Mouse (Mus musculus): ENCODE measurements around the gene Olfr1450. TPM values are rescaled to one million over a fixed set of nuclear protein-coding genes. Genes with fewer than 3 reads are reported as not detected.
"Not testable (repeated sequence)": the region's sequence is repeated elsewhere in the genome, so short reads cannot be mapped to it uniquely, and the experiment has no call there.

Olfr1450 gene
- total RNA-seq (2014; fragmentation: Nextera tagmentation) (not detected in 2 replicates), total RNA-seq (2017) (0.16 TPM in 1 of 2 replicates, not detected in the other), polyA plus RNA-seq (2012) (not detected in 2 replicates)

GRCm38 (mm10) chr19:12949958-12950357, at the start of gene Olfr1450:
Gene Olfr1450, plus strand, starts transcription at chr19:12950258.
- ATAC-seq (ENCODE audit: extremely low read depth, insufficient number of reproducible peaks, low FRiP score, poor library complexity, severe bottlenecking): no peak
- Histone ChIP-seq H3K4me3 (ENCODE audit: low read depth, low read length) (no peak within 1 kb of the TSS), H3K36me3 (replicated peaks) (no peaks in the 10 kb centered on the region), H3K9me3 (replicated peaks) (no peaks in the 10 kb centered on the region), H3K4me1 (ENCODE audit: insufficient read depth, low read depth, low read length) (no peaks in the 10 kb centered on the region), H3K27me3 (ENCODE audit: insufficient read depth, low read length) (no peaks in the 10 kb centered on the region)
- no peak for DNase-seq (ENCODE audit: low spot score)
- no peak for TF ChIP-seq POLR2AphosphoS5 (IDR thresholded peaks at IDR 0.05; ENCODE audit: insufficient replicate concordance, low read depth, low read length)
- TF ChIP-seq CTCF (IDR thresholded peaks at IDR 0.05; ENCODE audit: low read depth, low read length): no peak
- TF ChIP-seq GATA2 (IDR thresholded peaks at IDR 0.05; ENCODE audit: borderline replicate concordance, low read depth, low read length): no peak
- TF ChIP-seq GATA1 (IDR thresholded peaks at IDR 0.05; ENCODE audit: borderline replicate concordance, low read length): no peak
- no peak for TF ChIP-seq TAL1 (conservative IDR thresholded peaks at IDR 0.05; ENCODE audit: low read depth, low read length)

DNA sequence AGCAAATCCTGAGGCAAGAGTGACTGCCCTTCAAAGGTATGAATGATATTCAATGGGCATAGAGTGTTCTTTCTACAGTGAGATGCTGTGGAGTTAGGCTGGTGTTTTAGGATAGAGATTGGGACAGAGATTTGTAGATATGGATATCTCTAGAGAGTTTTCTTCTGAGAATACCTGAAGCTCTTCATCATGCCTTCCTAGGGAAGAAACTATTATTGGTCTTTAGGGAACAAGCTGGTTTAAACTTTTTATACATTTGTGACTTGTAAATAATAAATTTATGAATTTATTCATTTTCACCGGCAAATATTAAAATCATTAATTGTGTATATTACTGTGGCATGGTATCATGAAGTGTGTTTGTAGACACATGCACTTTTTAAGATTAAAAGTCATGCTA, 46.4 kb upstream of the Olfr1450 start, which contains the start of gene Olfr1447:
TSS of gene Olfr1447 (minus strand) at position 101 of the 400 bp plus-strand sequence.
- no peak for TF ChIP-seq POLR2AphosphoS5 (IDR thresholded peaks at IDR 0.05; ENCODE audit: insufficient replicate concordance, low read depth, low read length)
- TF ChIP-seq GATA2 (IDR thresholded peaks at IDR 0.05; ENCODE audit: borderline replicate concordance, low read depth, low read length): no peak
- no peak for TF ChIP-seq TAL1 (conservative IDR thresholded peaks at IDR 0.05; ENCODE audit: low read depth, low read length)
- no peak for DNase-seq (ENCODE audit: low spot score)

GRCm38 (mm10) chr19:12924319-12924718, 25.7 kb upstream of the Olfr1450 start, which contains the start of gene Olfr1448:
Gene Olfr1448, minus strand, starts transcription at chr19:12924419.
- no peak for DNase-seq (ENCODE audit: low spot score)
- H3K4me1 ChIP-seq (ENCODE audit: insufficient read depth, low read depth, low read length): no peaks in the 10 kb centered on the region
- H3K27me3 ChIP-seq (ENCODE audit: insufficient read depth, low read length): no peaks in the 10 kb centered on the region
- no peak for ATAC-seq (ENCODE audit: extremely low read depth, insufficient number of reproducible peaks, low FRiP score, poor library complexity, severe bottlenecking)
- TF ChIP-seq POLR2AphosphoS5 (IDR thresholded peaks at IDR 0.05; ENCODE audit: insufficient replicate concordance, low read depth, low read length): no peak
- TF ChIP-seq CTCF (IDR thresholded peaks at IDR 0.05; ENCODE audit: low read depth, low read length): no peak
- TF ChIP-seq GATA2 (IDR thresholded peaks at IDR 0.05; ENCODE audit: borderline replicate concordance, low read depth, low read length): no peak
- TF ChIP-seq TAL1 (conservative IDR thresholded peaks at IDR 0.05; ENCODE audit: low read depth, low read length): no peak
- TF ChIP-seq GATA1 (IDR thresholded peaks at IDR 0.05; ENCODE audit: borderline replicate concordance, low read length): no peak
- H3K9me3 ChIP-seq (replicated peaks): no peaks in the 10 kb centered on the region
- no peak within 1 kb of the TSS for H3K4me3 ChIP-seq (ENCODE audit: low read depth, low read length)
- no peaks in the 10 kb centered on the region for H3K36me3 ChIP-seq (replicated peaks)

More for the DNA sequence above, 46.4 kb upstream of the Olfr1450 start, which contains the start of gene Olfr1447:
- H3K4me3 ChIP-seq (ENCODE audit: low read depth, low read length): no peak within 1 kb of the TSS
- H3K4me1 ChIP-seq (ENCODE audit: insufficient read depth, low read depth, low read length): no peaks in the 10 kb centered on the region
- no peaks in the 10 kb centered on the region for H3K9me3 ChIP-seq (replicated peaks)
- H3K27me3 ChIP-seq (ENCODE audit: insufficient read depth, low read length): no peaks in the 10 kb centered on the region
- ATAC-seq (ENCODE audit: extremely low read depth, insufficient number of reproducible peaks, low FRiP score, poor library complexity, severe bottlenecking): no peak
- no peaks in the 10 kb centered on the region for H3K36me3 ChIP-seq (replicated peaks)

- ATAC-seq (ENCODE audit: extremely low read depth, insufficient number of reproducible peaks, low FRiP score, poor library complexity, severe bottlenecking) (no peak), DNase-seq (ENCODE audit: low spot score) (no peak)
- no peak for TF ChIP-seq POLR2AphosphoS5 (IDR thresholded peaks at IDR 0.05; ENCODE audit: insufficient replicate concordance, low read depth, low read length)
- no peak within 1 kb of the TSS for H3K4me3 ChIP-seq (ENCODE audit: low read depth, low read length)
- no peaks in the 10 kb centered on the region for H3K4me1 ChIP-seq (ENCODE audit: insufficient read depth, low read depth, low read length)
- H3K36me3 ChIP-seq (replicated peaks): no peaks in the 10 kb centered on the region
- no peaks in the 10 kb centered on the region for H3K27me3 ChIP-seq (ENCODE audit: insufficient read depth, low read length)
- H3K9me3 ChIP-seq (replicated peaks): no peaks in the 10 kb centered on the region
Observed at GRCm38 (mm10) chr19:12930540-12930939, 19.5 kb upstream of the Olfr1450 start, which contains the start of gene Olfr1449. Gene Olfr1449, plus strand, starts transcription at chr19:12930840.

GRCm38 (mm10) chr19:12970082-12970481, 20.0 kb downstream of the Olfr1450 start:
- H3K4me1 ChIP-seq (ENCODE audit: insufficient read depth, low read depth, low read length); DNase-seq (ENCODE audit: low spot score); H3K27me3 ChIP-seq (ENCODE audit: insufficient read depth, low read length); ATAC-seq (ENCODE audit: extremely low read depth, insufficient number of reproducible peaks, low FRiP score, poor library complexity, severe bottlenecking); H3K4me3 ChIP-seq (ENCODE audit: low read depth, low read length); H3K9me3 ChIP-seq (replicated peaks); H3K36me3 ChIP-seq (replicated peaks): not testable (repeated sequence)

- H3K27me3 ChIP-seq (ENCODE audit: insufficient read depth, low read length); H3K4me1 ChIP-seq (ENCODE audit: insufficient read depth, low read depth, low read length); ATAC-seq (ENCODE audit: extremely low read depth, insufficient number of reproducible peaks, low FRiP score, poor library complexity, severe bottlenecking); H3K36me3 ChIP-seq (replicated peaks); DNase-seq (ENCODE audit: low spot score); H3K4me3 ChIP-seq (ENCODE audit: low read depth, low read length); H3K9me3 ChIP-seq (replicated peaks): not testable (repeated sequence)
Observed at GRCm38 (mm10) chr19:12992316-12992715, 42.3 kb downstream of the Olfr1450 start.

DNA sequence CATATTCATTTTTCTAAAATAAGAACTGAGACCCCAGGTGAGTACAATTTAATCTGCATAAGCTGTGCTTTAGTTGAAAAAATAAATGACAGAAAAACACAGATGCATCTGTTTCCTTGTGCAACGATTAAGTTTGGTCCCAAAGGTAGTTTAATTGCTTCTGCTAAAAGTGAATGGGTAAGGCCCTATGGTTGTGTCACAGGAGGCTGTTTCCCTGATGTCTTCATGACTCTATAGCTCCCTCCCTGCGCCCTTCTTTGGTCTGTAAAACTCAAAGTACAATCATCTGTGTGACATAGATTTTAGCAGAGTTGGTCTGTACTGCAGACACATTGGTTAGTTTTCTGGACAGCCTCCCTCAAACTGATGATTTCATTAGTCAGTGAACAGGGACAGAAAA, 44.7 kb downstream of the Olfr1450 start, which contains the start of gene Olfr1451:
TSS of gene Olfr1451 (plus strand) at position 301 of the 400 bp plus-strand sequence.
- Histone ChIP-seq H3K9me3 (replicated peaks) (no peaks in the 10 kb centered on the region), H3K27me3 (ENCODE audit: insufficient read depth, low read length) (no peaks in the 10 kb centered on the region), H3K36me3 (replicated peaks) (no peaks in the 10 kb centered on the region), H3K4me1 (ENCODE audit: insufficient read depth, low read depth, low read length) (no peaks in the 10 kb centered on the region), H3K4me3 (ENCODE audit: low read depth, low read length) (no peak within 1 kb of the TSS)
- no peak for TF ChIP-seq TAL1 (conservative IDR thresholded peaks at IDR 0.05; ENCODE audit: low read depth, low read length)
- TF ChIP-seq POLR2AphosphoS5 (IDR thresholded peaks at IDR 0.05; ENCODE audit: insufficient replicate concordance, low read depth, low read length): no peak
- no peak for TF ChIP-seq CTCF (IDR thresholded peaks at IDR 0.05; ENCODE audit: low read depth, low read length)
- no peak for TF ChIP-seq GATA2 (IDR thresholded peaks at IDR 0.05; ENCODE audit: borderline replicate concordance, low read depth, low read length)
- TF ChIP-seq GATA1 (IDR thresholded peaks at IDR 0.05; ENCODE audit: borderline replicate concordance, low read length): no peak
- ATAC-seq (ENCODE audit: extremely low read depth, insufficient number of reproducible peaks, low FRiP score, poor library complexity, severe bottlenecking) (no peak), DNase-seq (ENCODE audit: low spot score) (no peak)

Other genes with a start within 250 kb of the Olfr1450 start
- gene Cntf, start 184.6 kb upstream of the Olfr1450 start, total RNA-seq (2014; fragmentation: Nextera tagmentation): 7.4 TPM in 1 of 2 replicates, not detected in the other
- 3.0 and 4.0 TPM in 2 replicates for gene Cntf, start 184.6 kb upstream of the Olfr1450 start, total RNA-seq (2017)
- gene Cntf, start 184.6 kb upstream of the Olfr1450 start, polyA plus RNA-seq (2012): 0.06 and 0.10 TPM in 2 replicates
- gene Zfp91, start 154.1 kb upstream of the Olfr1450 start, total RNA-seq (2014; fragmentation: Nextera tagmentation): 90.3 and 97.4 TPM in 2 replicates
- gene Zfp91, start 154.1 kb upstream of the Olfr1450 start, total RNA-seq (2017): 112 and 117 TPM in 2 replicates
- 26.5 and 36.0 TPM in 2 replicates for gene Zfp91, start 154.1 kb upstream of the Olfr1450 start, polyA plus RNA-seq (2012)
- 0.68 and 2.1 TPM in 2 replicates for gene Lpxn, start 154.1 kb upstream of the Olfr1450 start, total RNA-seq (2014; fragmentation: Nextera tagmentation)
- 2.5 and 3.5 TPM in 2 replicates for gene Lpxn, start 154.1 kb upstream of the Olfr1450 start, total RNA-seq (2017)
- 0.03 TPM in 1 of 2 replicates, not detected in the other for gene Lpxn, start 154.1 kb upstream of the Olfr1450 start, polyA plus RNA-seq (2012)
- gene Gm5244, start 103.6 kb upstream of the Olfr1450 start, total RNA-seq (2014; fragmentation: Nextera tagmentation): not detected in 2 replicates
- gene Gm5244, start 103.6 kb upstream of the Olfr1450 start, total RNA-seq (2017): not detected in 2 replicates
- gene Gm5244, start 103.6 kb upstream of the Olfr1450 start, polyA plus RNA-seq (2012): not detected in 2 replicates
- gene Olfr1444, start 93.0 kb upstream of the Olfr1450 start, total RNA-seq (2014; fragmentation: Nextera tagmentation): not detected in 2 replicates
- gene Olfr1444, start 93.0 kb upstream of the Olfr1450 start, total RNA-seq (2017): 0.16 TPM in 1 of 2 replicates, not detected in the other
- gene Olfr1444, start 93.0 kb upstream of the Olfr1450 start, polyA plus RNA-seq (2012): not detected in 2 replicates
- not detected in 2 replicates for gene Olfr1445, start 66.4 kb upstream of the Olfr1450 start, total RNA-seq (2014; fragmentation: Nextera tagmentation)
- not detected in 2 replicates for gene Olfr1445, start 66.4 kb upstream of the Olfr1450 start, total RNA-seq (2017)
- not detected in 2 replicates for gene Olfr1445, start 66.4 kb upstream of the Olfr1450 start, polyA plus RNA-seq (2012)
- gene Olfr1446, start 56.7 kb upstream of the Olfr1450 start, total RNA-seq (2014; fragmentation: Nextera tagmentation): not detected in 2 replicates
- 0.06 and 0.16 TPM in 2 replicates for gene Olfr1446, start 56.7 kb upstream of the Olfr1450 start, total RNA-seq (2017)
- not detected in 2 replicates for gene Olfr1446, start 56.7 kb upstream of the Olfr1450 start, polyA plus RNA-seq (2012)
- gene Olfr1447, start 46.5 kb upstream of the Olfr1450 start, total RNA-seq (2014; fragmentation: Nextera tagmentation): not detected in 2 replicates
- 0.27 TPM in 1 of 2 replicates, not detected in the other for gene Olfr1447, start 46.5 kb upstream of the Olfr1450 start, total RNA-seq (2017)
- gene Olfr1447, start 46.5 kb upstream of the Olfr1450 start, polyA plus RNA-seq (2012): not detected in 2 replicates
- not detected in 2 replicates for gene Olfr1448, start 25.8 kb upstream of the Olfr1450 start, total RNA-seq (2014; fragmentation: Nextera tagmentation)
- gene Olfr1448, start 25.8 kb upstream of the Olfr1450 start, total RNA-seq (2017): 0.11 and 0.12 TPM in 2 replicates
- not detected in 2 replicates for gene Olfr1448, start 25.8 kb upstream of the Olfr1450 start, polyA plus RNA-seq (2012)
- gene Olfr1449, start 19.4 kb upstream of the Olfr1450 start, total RNA-seq (2014; fragmentation: Nextera tagmentation): not detected in 2 replicates
- gene Olfr1449, start 19.4 kb upstream of the Olfr1450 start, total RNA-seq (2017): 0.49 TPM in 1 of 2 replicates, not detected in the other
- gene Olfr1449, start 19.4 kb upstream of the Olfr1450 start, polyA plus RNA-seq (2012): not detected in 2 replicates
- gene Olfr1451, start 44.8 kb downstream of the Olfr1450 start, total RNA-seq (2014; fragmentation: Nextera tagmentation): not detected in 2 replicates
- 0.27 TPM in 1 of 2 replicates, not detected in the other for gene Olfr1451, start 44.8 kb downstream of the Olfr1450 start, total RNA-seq (2017)
- gene Olfr1451, start 44.8 kb downstream of the Olfr1450 start, polyA plus RNA-seq (2012): not detected in 2 replicates
- gene Olfr1453, start 78.1 kb downstream of the Olfr1450 start, total RNA-seq (2014; fragmentation: Nextera tagmentation): not detected in 2 replicates
- gene Olfr1453, start 78.1 kb downstream of the Olfr1450 start, total RNA-seq (2017): 0.23 and 0.38 TPM in 2 replicates
- not detected in 2 replicates for gene Olfr1453, start 78.1 kb downstream of the Olfr1450 start, polyA plus RNA-seq (2012)
- gene Olfr1454, start 110.4 kb downstream of the Olfr1450 start, total RNA-seq (2014; fragmentation: Nextera tagmentation): not detected in 2 replicates
- 0.05 TPM in 1 of 2 replicates, not detected in the other for gene Olfr1454, start 110.4 kb downstream of the Olfr1450 start, total RNA-seq (2017)
- not detected in 2 replicates for gene Olfr1454, start 110.4 kb downstream of the Olfr1450 start, polyA plus RNA-seq (2012)
- not detected in 2 replicates for gene Olfr1457, start 147.6 kb downstream of the Olfr1450 start, total RNA-seq (2014; fragmentation: Nextera tagmentation)
- gene Olfr1457, start 147.6 kb downstream of the Olfr1450 start, total RNA-seq (2017): 0.12 TPM in 1 of 2 replicates, not detected in the other
- not detected in 2 replicates for gene Olfr1457, start 147.6 kb downstream of the Olfr1450 start, polyA plus RNA-seq (2012)
- not detected in 2 replicates for gene Olfr1458, start 156.5 kb downstream of the Olfr1450 start, total RNA-seq (2014; fragmentation: Nextera tagmentation)
- gene Olfr1458, start 156.5 kb downstream of the Olfr1450 start, total RNA-seq (2017): not detected in 2 replicates
- gene Olfr1458, start 156.5 kb downstream of the Olfr1450 start, polyA plus RNA-seq (2012): not detected in 2 replicates
- not detected in 2 replicates for gene Olfr1459, start 199.3 kb downstream of the Olfr1450 start, total RNA-seq (2014; fragmentation: Nextera tagmentation)
- 0.12 and 0.27 TPM in 2 replicates for gene Olfr1459, start 199.3 kb downstream of the Olfr1450 start, total RNA-seq (2017)
- not detected in 2 replicates for gene Olfr1459, start 199.3 kb downstream of the Olfr1450 start, polyA plus RNA-seq (2012)
- gene Olfr1461, start 212.7 kb downstream of the Olfr1450 start, total RNA-seq (2014; fragmentation: Nextera tagmentation): not detected in 2 replicates
- gene Olfr1461, start 212.7 kb downstream of the Olfr1450 start, total RNA-seq (2017): 0.05 TPM in 1 of 2 replicates, not detected in the other
- gene Olfr1461, start 212.7 kb downstream of the Olfr1450 start, polyA plus RNA-seq (2012): not detected in 2 replicates
- not detected in 2 replicates for gene Olfr1462, start 235.5 kb downstream of the Olfr1450 start, total RNA-seq (2014; fragmentation: Nextera tagmentation)
- gene Olfr1462, start 235.5 kb downstream of the Olfr1450 start, total RNA-seq (2017): 0.11 and 0.52 TPM in 2 replicates
- not detected in 2 replicates for gene Olfr1462, start 235.5 kb downstream of the Olfr1450 start, polyA plus RNA-seq (2012)